Mouse (Mus musculus) forebrain, embryonic 14.5 days (tissue): ENCODE data around the gene Mcoln3. TPM values are rescaled to one million over a fixed set of nuclear protein-coding genes. Genes with fewer than 3 reads are reported as not detected.

ENCODE experiments used
- ATAC-seq: fragments of 200-750 bp; cut with Nextera tagmentation; 2 replicates; pipeline ENCODE4 v1.8.0; 2017; ENCODE audit warnings: mild to moderate bottlenecking, moderate library complexity
- DNase-seq: peaks from one replicate; pipeline ENCODE4 v3.0.0-alpha.2; 2015; ENCODE audit warnings: low spot score
- H3K27ac ChIP-seq: fragments of 300-500 bp; sonication (generic); 2 replicates; pipeline ENCODE4 v1.5.1; 2014; ENCODE audit warnings: low read depth, mild to moderate bottlenecking, control low read depth, low read length, moderate library complexity
- H3K27me3 ChIP-seq: fragments of 300-500 bp; sonication (generic); replicated peaks from 2 replicates; pipeline ENCODE4 v1.6.1; 2014; ENCODE audit warnings: low read length, control low read depth, mixed read lengths; ENCODE audit not compliant: control insufficient read depth, insufficient read depth
- H3K36me3 ChIP-seq: fragments of 300-500 bp; sonication (generic); 2 replicates; pipeline ENCODE4 v1.6.1; 2014; ENCODE audit warnings: low read length, control low read depth; ENCODE audit not compliant: control insufficient read depth, insufficient read depth
- H3K4me1 ChIP-seq: fragments of 300-500 bp; sonication (generic); 2 replicates; pipeline ENCODE4 v1.6.1; 2014; ENCODE audit warnings: antibody characterized with exemption, low read length, control low read depth; ENCODE audit not compliant: control insufficient read depth, insufficient read depth
- H3K4me2 ChIP-seq: fragments of 300-500 bp; sonication (generic); 2 replicates; pipeline ENCODE4 v1.6.1; 2014; ENCODE audit warnings: mild to moderate bottlenecking, control low read depth, low read length
- H3K4me3 ChIP-seq: fragments of 300-500 bp; sonication (generic); 2 replicates; pipeline ENCODE4 v1.5.1; 2014; ENCODE audit warnings: low read depth, low read length, control low read depth
- H3K9ac ChIP-seq: fragments of 300-500 bp; sonication (generic); 2 replicates; pipeline ENCODE4 v1.6.1; 2014; ENCODE audit warnings: mild to moderate bottlenecking, low read length, control low read depth, moderate library complexity
- H3K9me3 ChIP-seq: fragments of 300-500 bp; sonication (generic); replicated peaks from 2 replicates; pipeline ENCODE4 v1.6.1; 2016; ENCODE audit warnings: low read length, control low read depth, mixed read lengths; ENCODE audit not compliant: control insufficient read depth
- WGBS: fragments of 180-500 bp; shearing (Covaris S2); extraction: QIAGEN DNeasy Blood & Tissue Kit; methylation state at CpG from one replicate; pipeline ENCODE4 v1.1.7; 2014; 5-methylcytosine and 5-hydroxymethylcytosine counted together
- polyA plus RNA-seq: library from polyadenylated mRNA; unstranded; fragments of >200 nt; fragmentation: Nextera tagmentation; extraction: Ambion mirVana; gene quantifications from 2 replicates; pipeline ENCODE4 v1.2.1, GENCODE M21; 2014

Mcoln3 gene
- polyA plus RNA-seq, 1 experiment from 2014 or later: 0.46 TPM

DNA sequence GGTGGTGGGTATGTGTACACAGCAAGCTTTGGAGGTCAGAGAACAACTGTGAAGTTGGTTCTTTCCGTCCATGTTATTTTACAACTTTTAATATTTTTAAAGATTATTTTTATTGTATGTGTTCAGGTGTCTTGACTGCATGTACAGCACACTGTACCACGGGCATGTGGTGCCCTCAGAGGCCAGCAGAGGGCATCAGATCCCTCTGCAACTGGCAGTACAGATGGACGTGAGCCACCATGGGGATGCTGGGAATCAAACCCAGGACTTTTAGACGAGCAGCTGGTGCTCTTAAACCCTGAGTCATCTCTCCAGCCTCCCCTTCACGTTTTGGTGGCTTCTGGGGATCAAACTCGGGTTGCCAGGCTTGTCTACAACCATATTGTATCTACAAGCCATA, 15.2 kb upstream of the Mcoln3 start:
- DNase-seq (no peak), ATAC-seq (no peak)
- WGBS: 58% methylated on average over 6 of the region's 6 CpGs
- Histone ChIP-seq H3K27ac (no peak overlapping the region), H3K27me3 (no peaks in the 10 kb centered on the region), H3K4me1 (peaks cover 1% of the 10 kb centered on the region; the same call in 1 of the 2 replicates), H3K9ac (no peak overlapping the region), H3K4me2 (no peak overlapping the region), H3K9me3 (peaks cover 2% of the 10 kb centered on the region; the same call in 1 of the 2 replicates), H3K4me3 (no peak overlapping the region), H3K36me3 (no peaks in the 10 kb centered on the region)

DNA sequence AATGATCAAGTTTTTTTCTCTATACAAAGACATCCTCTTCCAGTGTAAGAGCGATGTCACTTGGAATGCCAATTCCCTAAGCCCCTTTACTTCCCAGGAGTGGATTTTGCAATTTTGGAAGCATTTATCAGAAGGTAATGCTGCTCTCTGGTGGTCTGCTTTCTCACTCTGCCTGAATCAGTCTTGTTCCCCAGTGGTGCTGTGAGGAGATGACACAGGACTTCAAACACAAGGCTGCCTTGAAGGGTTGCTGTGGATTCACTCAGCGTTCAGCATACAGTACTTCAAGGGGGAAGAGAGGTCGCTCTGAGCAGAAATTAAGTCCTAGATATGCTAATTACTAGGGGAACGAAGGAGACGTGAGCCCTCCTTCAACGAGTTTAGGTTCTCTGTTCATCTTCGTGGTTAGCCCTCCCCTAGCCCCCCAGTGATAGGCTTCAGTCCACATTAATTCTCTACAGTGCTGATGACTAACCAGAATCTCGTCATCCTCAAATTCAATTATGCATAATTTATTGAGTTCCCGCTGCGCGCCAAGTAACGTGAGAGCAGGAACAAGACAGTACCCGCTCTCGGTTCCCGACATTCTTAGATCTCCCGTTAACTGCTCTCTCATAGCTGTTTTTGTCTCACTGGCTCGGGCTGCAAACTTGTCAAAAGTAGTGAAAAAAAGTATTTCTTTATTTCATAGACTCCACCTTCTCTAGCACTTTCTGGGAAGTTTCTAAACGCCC, 10.0 kb upstream of the Mcoln3 start:
- peaks cover 4% of the 10 kb centered on the region; the same call in 1 of the 2 replicates for H3K4me1 ChIP-seq
- peak overlapping the region; percentile 32; the same call in 1 of the 2 replicates for H3K9ac ChIP-seq
- H3K4me2 ChIP-seq: peak overlapping the region; percentile 73
- no peaks in the 10 kb centered on the region; the same call in 1 of the 2 replicates for H3K9me3 ChIP-seq
- peak overlapping the region; percentile 34 for H3K4me3 ChIP-seq
- DNase-seq (peak; percentile 61), ATAC-seq (peak; percentile 65)
- no peaks in the 10 kb centered on the region for H3K36me3 ChIP-seq
- no peaks in the 10 kb centered on the region for H3K27me3 ChIP-seq
- H3K27ac ChIP-seq: no peak overlapping the region
- 5% methylated on average over 18 of the region's 18 CpGs for WGBS

DNA sequence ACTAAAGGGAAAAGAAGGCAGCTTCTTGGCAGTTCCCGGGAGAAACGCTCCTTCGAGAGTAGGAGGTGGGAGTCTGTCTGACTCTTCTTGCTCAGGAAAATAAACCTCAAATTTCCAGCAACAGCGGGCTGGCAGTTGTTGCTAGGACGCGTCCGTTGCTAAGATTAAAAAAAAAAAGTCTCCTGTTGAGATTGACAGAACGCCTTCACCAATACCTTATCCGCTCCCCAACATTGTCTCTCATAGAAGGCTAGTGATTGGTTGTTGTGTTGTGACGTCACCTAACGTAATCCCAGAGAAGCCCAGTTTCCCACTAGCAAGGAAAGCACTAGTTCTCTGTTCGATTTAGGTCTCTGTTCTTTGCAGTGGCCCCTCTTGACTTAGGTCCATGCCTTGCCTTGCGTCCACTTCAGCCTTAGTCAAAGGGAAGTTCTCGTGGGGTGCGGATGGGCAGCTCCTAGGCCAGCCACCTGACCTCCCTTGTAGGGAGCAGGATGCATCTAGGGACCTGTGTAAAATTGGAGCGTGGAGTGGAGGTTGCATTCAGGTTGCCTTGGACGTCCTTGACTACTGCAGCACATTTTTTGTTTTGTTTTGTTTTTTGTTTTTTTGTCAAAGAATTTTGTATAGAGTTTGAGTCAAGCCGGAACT, 9.2 kb upstream of the Mcoln3 start, which contains the start of gene Wdr63:
Gene Wdr63 (minus strand): TSS at position 210 of the 651 bp plus-strand sequence.
- Histone ChIP-seq H3K4me1 (peaks cover 4% of the 10 kb centered on the region; the same call in 1 of the 2 replicates), H3K27ac (no peak within 1 kb of the TSS), H3K27me3 (no peaks in the 10 kb centered on the region), H3K4me3 (peak within 1 kb of the TSS; percentile 34), H3K9ac (peak within 1 kb of the TSS; percentile 32; the same call in 1 of the 2 replicates), H3K36me3 (no peaks in the 10 kb centered on the region), H3K9me3 (no peaks in the 10 kb centered on the region; the same call in 1 of the 2 replicates), H3K4me2 (peak within 1 kb of the TSS; percentile 73)
- ATAC-seq: peak; percentile 99
- DNase-seq: peak; percentile 98
- 12% methylated on average over 18 of the region's 18 CpGs for WGBS

DNA sequence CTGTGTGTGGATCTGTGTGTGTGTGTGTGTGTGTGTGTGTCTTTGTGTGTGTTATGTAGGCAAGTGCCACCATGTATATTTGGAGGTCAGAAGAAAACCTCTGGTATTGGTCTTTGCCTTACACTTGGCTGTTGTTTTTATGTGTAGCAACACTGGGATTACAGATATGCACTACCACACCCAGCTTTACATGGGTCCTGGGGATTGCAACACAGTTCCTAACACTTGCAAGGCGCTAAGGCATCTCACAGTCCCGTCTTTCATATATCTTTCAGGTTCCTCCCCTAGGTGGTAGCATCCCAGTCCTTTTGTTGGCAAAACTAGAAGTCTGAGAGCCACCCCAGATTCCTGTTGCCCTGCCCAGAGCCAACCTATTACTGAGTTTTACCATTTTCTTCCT, 8.3 kb upstream of the Mcoln3 start:
- ATAC-seq (no peak), DNase-seq (no peak)
- WGBS: 73% methylated on average over 2 of the region's 2 CpGs
- no peak overlapping the region for H3K9ac ChIP-seq
- peaks cover 4% of the 10 kb centered on the region; the same call in 1 of the 2 replicates for H3K4me1 ChIP-seq
- no peaks in the 10 kb centered on the region for H3K36me3 ChIP-seq
- H3K27me3 ChIP-seq: no peaks in the 10 kb centered on the region
- no peak overlapping the region for H3K27ac ChIP-seq
- H3K4me2 ChIP-seq: no peak overlapping the region
- no peak overlapping the region for H3K4me3 ChIP-seq
- no peaks in the 10 kb centered on the region; the same call in 1 of the 2 replicates for H3K9me3 ChIP-seq

DNA sequence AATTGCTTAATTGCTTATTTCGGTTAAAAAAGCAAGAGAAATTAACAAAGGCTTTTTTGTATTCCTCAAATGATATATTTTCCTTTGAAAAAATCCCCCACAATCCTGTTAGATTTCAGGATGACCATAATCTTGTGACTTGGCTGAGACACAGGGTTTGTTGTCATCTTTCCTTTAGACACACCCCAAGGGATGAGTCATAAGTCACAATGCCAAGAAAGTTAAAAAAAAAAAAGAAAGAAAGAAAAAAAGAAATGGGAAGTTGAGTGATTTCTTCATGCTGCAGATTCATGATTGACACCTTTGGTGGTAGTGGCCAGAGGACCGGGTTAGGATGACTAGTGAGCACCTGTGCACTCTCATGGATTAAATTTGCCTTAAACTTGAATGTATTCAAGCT, 6.9 kb upstream of the Mcoln3 start:
- Histone ChIP-seq H3K4me2 (no peak overlapping the region), H3K27ac (no peak overlapping the region), H3K4me3 (no peak overlapping the region), H3K9me3 (no peaks in the 10 kb centered on the region; the same call in 1 of the 2 replicates), H3K9ac (no peak overlapping the region), H3K36me3 (no peaks in the 10 kb centered on the region), H3K27me3 (no peaks in the 10 kb centered on the region), H3K4me1 (peaks cover 4% of the 10 kb centered on the region; the same call in 1 of the 2 replicates)
- WGBS: 91% methylated on average over 2 of the region's 2 CpGs
- DNase-seq (no peak), ATAC-seq (no peak)

DNA sequence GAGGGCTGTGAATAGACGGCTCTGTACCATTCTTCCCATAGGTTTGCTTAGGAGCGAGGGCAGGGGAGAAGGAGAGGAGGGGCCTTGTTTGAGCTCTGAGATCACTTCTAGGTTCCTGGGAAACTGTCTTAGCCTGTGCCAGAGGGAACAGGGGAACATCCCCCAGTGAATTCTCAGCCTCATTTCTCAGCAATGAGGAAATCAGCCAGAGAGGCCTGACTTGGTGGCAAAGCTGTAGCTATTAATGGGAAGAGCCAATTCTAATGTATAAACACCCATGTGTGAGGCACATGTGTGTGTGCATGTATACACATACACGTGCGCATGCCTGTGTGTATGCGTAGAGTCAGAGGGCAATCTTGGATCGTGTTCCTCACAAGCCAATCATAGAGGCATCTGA, 6.3 kb upstream of the Mcoln3 start:
- 72% methylated on average over 6 of the region's 6 CpGs for WGBS
- Histone ChIP-seq H3K4me3 (no peak overlapping the region), H3K9me3 (no peaks in the 10 kb centered on the region; the same call in 1 of the 2 replicates), H3K9ac (no peak overlapping the region), H3K36me3 (no peaks in the 10 kb centered on the region), H3K4me2 (no peak overlapping the region), H3K27ac (no peak overlapping the region), H3K27me3 (no peaks in the 10 kb centered on the region), H3K4me1 (peaks cover 4% of the 10 kb centered on the region; the same call in 1 of the 2 replicates)
- DNase-seq (no peak), ATAC-seq (no peak)

DNA sequence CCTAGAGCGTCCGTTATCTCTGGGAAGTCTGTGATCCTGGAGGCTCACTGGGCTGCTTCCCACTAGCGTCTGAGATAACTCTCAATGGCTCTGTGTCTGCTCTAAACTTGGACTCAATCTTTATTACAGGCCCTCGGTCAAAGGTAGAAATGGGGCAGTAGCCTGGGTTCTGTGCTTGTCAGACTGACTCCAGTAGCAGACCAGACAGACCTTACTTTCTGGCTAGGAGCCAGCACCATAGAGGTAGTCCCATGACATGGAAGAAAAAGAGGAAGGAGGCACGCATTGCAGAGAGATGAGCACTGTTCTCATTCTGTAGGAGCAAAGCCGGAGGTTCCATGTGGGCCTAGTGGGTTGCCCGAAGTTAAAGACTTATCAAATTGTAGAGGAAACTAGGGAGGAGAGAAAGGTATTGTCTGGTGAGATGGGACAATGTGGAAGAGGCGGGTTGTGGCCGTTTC, 777 bp downstream of the Mcoln3 start:
- no peak overlapping the region for H3K9ac ChIP-seq
- no peak for ATAC-seq
- H3K27ac ChIP-seq: no peak overlapping the region
- no peak overlapping the region for H3K4me2 ChIP-seq
- no peaks in the 10 kb centered on the region for H3K9me3 ChIP-seq
- H3K27me3 ChIP-seq: 0 out of 2 replicates have a peak, but pooled peaks cover 12% of the 10 kb centered on the region
- H3K4me3 ChIP-seq: no peak overlapping the region
- no peak for DNase-seq
- 53% methylated on average over 9 of the region's 9 CpGs for WGBS
- no peaks in the 10 kb centered on the region for H3K36me3 ChIP-seq
- peaks cover 4% of the 10 kb centered on the region; the same call in 1 of the 2 replicates for H3K4me1 ChIP-seq

DNA sequence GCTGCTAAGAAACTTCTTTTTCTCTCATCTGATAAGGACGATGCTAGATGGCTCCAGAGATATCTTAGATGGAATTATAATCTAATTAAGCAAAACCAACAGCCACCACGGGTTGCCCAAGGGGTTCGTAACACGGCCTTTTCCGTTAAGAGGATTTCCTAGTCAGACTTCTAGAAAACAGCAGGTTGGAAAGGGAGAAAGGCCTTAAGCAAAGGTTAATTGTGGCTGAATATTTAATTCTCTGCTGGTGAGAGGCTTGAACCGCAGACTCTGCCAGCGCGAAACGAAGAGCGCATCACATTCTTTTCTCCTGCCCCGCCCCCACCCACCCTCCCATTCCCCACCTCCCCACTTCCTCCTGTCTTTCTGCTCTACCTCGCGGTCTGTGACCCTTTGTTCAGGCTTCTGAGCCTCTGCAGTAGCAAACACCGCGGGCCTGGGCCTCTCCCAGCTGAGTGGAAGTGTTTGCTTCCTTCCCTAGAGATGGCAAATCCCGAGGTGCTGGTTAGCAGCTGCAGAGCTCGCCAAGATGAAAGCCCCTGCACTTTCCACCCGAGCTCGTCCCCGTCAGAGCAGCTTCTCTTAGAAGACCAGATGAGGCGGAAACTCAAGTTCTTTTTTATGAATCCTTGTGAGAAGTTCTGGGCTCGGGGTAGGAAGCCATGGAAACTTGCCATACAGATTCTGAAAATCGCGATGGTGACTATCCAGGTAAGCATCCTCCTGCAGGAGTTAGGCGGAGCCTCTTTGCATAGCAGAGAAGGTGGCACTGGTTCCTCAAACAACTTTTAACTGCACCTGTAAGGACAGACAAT, 4.3 kb downstream of the Mcoln3 start:
- peak overlapping the region; percentile 4; the same call in 1 of the 2 replicates for H3K4me3 ChIP-seq
- H3K27me3 ChIP-seq: 0 out of 2 replicates have a peak, but pooled peaks cover 11% of the 10 kb centered on the region
- peak overlapping the region; percentile 14; the same call in 1 of the 2 replicates for H3K27ac ChIP-seq
- no peaks in the 10 kb centered on the region for H3K9me3 ChIP-seq
- peak; percentile 40 for DNase-seq
- WGBS: 9% methylated on average over 25 of the region's 25 CpGs
- ATAC-seq: peak; percentile 33; the same call in 1 of the 2 replicates
- peaks cover 4% of the 10 kb centered on the region; the same call in 1 of the 2 replicates for H3K4me1 ChIP-seq
- H3K4me2 ChIP-seq: peak overlapping the region; percentile 45
- H3K36me3 ChIP-seq: no peaks in the 10 kb centered on the region
- H3K9ac ChIP-seq: peak overlapping the region; percentile 32
